Mouse (Mus musculus): ENCODE results near the gene Zxdc. TPM values are rescaled to one million over a fixed set of nuclear protein-coding genes. Genes with fewer than 3 reads are reported as not detected.

Zxdc gene
- polyA plus RNA-seq, 1 experiment from 2014 or later: 14.1 TPM

- Histone ChIP-seq H3K27ac (replicated peaks) (no peak overlapping the region), H3K27me3 (no peaks in the 10 kb centered on the region; the same call in 1 of the 2 replicates), H3K9ac (replicated peaks) (no peak overlapping the region), H3K4me1 (no peaks in the 10 kb centered on the region), H3K4me2 (replicated peaks) (no peak overlapping the region), H3K4me3 (no peak overlapping the region), H3K36me3 (no peaks in the 10 kb centered on the region), H3K9me3 (no peaks in the 10 kb centered on the region)
- ATAC-seq (ENCODE audit: low FRiP score, low read depth): no peak
- 80% methylated on average over 4 of the region's 4 CpGs for WGBS
Observed at GRCm38 (mm10) chr6:90348500-90348899, 20.8 kb upstream of the Zxdc start.

GRCm38 (mm10) chr6:90350011-90350410, 19.3 kb upstream of the Zxdc start:
- H3K9ac ChIP-seq (replicated peaks): no peak overlapping the region
- no peak overlapping the region for H3K27ac ChIP-seq (replicated peaks)
- no peaks in the 10 kb centered on the region for H3K9me3 ChIP-seq
- no peaks in the 10 kb centered on the region for H3K36me3 ChIP-seq
- no peak overlapping the region for H3K4me2 ChIP-seq (replicated peaks)
- H3K4me1 ChIP-seq: no peaks in the 10 kb centered on the region
- ATAC-seq (ENCODE audit: low FRiP score, low read depth): no peak
- no peak overlapping the region for H3K4me3 ChIP-seq
- WGBS: 63% methylated on average over 2 of the region's 2 CpGs
- H3K27me3 ChIP-seq: no peaks in the 10 kb centered on the region

DNA sequence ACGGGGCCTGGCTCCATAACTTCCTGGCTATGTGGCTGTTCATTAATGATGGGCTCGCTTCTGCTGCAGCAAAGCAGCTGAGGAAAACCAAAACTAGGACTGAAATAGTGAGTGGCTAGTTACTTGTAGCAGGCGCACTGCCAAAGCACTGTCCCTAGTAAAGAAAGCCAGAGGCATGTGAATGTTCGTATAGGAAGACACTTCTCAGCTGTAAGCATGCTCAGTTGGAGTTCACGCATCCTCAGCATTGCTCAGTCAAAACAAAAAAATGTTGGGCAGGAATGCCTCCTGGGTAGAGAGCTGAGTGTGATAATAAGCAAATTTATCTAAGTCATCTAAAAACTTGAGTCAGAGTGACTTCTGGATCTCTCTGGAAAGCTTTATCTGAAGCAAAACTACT, 11.2 kb upstream of the Zxdc start:
- WGBS: 78% methylated on average over 5 of the region's 5 CpGs
- H3K4me1 ChIP-seq: peaks cover 7% of the 10 kb centered on the region; the same call in 1 of the 2 replicates
- H3K9me3 ChIP-seq: no peaks in the 10 kb centered on the region
- no peak for ATAC-seq (ENCODE audit: low FRiP score, low read depth)
- no peaks in the 10 kb centered on the region for H3K36me3 ChIP-seq
- no peaks in the 10 kb centered on the region for H3K27me3 ChIP-seq
- H3K4me3 ChIP-seq: no peak overlapping the region
- H3K27ac ChIP-seq (replicated peaks): no peak overlapping the region
- no peak overlapping the region for H3K9ac ChIP-seq (replicated peaks)
- no peak overlapping the region for H3K4me2 ChIP-seq (replicated peaks)

DNA sequence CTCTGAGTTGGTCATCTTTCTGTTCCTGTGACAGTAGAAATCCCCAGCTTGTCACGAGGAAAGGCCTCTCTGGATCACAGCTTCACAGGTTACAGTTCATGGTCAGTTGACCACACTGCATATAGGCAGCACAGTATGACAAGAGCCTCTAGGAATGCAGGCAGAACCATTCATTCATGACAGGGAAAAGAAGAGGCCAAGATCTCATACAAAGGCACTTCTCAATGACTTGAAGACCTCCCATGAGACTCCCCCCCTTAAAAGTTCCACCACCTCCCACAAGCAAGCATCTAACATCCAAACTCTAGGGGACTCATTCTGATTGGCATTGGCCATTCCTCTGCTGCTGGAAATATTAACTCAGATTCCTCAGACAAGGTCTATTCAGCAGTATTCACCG, 9.8 kb upstream of the Zxdc start:
- no peaks in the 10 kb centered on the region for H3K36me3 ChIP-seq
- WGBS: 63% methylated on average over 2 of the region's 2 CpGs
- no peak for ATAC-seq (ENCODE audit: low FRiP score, low read depth)

GRCm38 (mm10) chr6:90360024-90360781, 9.1 kb upstream of the Zxdc start:
- Histone ChIP-seq H3K4me3 (no peak overlapping the region), H3K27me3 (no peaks in the 10 kb centered on the region), H3K4me2 (replicated peaks) (no peak overlapping the region), H3K9me3 (no peaks in the 10 kb centered on the region), H3K27ac (replicated peaks) (no peak overlapping the region), H3K9ac (replicated peaks) (no peak overlapping the region), H3K36me3 (no peaks in the 10 kb centered on the region), H3K4me1 (peaks cover 7% of the 10 kb centered on the region; the same call in 1 of the 2 replicates)
- ATAC-seq (ENCODE audit: low FRiP score, low read depth): peak; percentile 23; the same call in 1 of the 2 replicates
- 74% methylated on average over 7 of the region's 7 CpGs for WGBS

More for the DNA sequence above, 9.8 kb upstream of the Zxdc start:
- H3K9ac ChIP-seq (replicated peaks): no peak overlapping the region
- no peak overlapping the region for H3K27ac ChIP-seq (replicated peaks)
- H3K4me2 ChIP-seq (replicated peaks): no peak overlapping the region
- no peaks in the 10 kb centered on the region for H3K27me3 ChIP-seq
- peaks cover 7% of the 10 kb centered on the region; the same call in 1 of the 2 replicates for H3K4me1 ChIP-seq
- H3K9me3 ChIP-seq: no peaks in the 10 kb centered on the region
- no peak overlapping the region for H3K4me3 ChIP-seq

- no peak overlapping the region for H3K27ac ChIP-seq (replicated peaks)
- no peak overlapping the region for H3K4me3 ChIP-seq
- no peak for ATAC-seq (ENCODE audit: low FRiP score, low read depth)
- H3K4me1 ChIP-seq: peaks cover 7% of the 10 kb centered on the region; the same call in 1 of the 2 replicates
- H3K9ac ChIP-seq (replicated peaks): no peak overlapping the region
- no peak overlapping the region for H3K4me2 ChIP-seq (replicated peaks)
- no peaks in the 10 kb centered on the region for H3K27me3 ChIP-seq
- no peaks in the 10 kb centered on the region for H3K36me3 ChIP-seq
- no peaks in the 10 kb centered on the region for H3K9me3 ChIP-seq
- 89% methylated on average over 6 of the region's 6 CpGs for WGBS
Observed at GRCm38 (mm10) chr6:90360922-90361614, 8.2 kb upstream of the Zxdc start.

DNA sequence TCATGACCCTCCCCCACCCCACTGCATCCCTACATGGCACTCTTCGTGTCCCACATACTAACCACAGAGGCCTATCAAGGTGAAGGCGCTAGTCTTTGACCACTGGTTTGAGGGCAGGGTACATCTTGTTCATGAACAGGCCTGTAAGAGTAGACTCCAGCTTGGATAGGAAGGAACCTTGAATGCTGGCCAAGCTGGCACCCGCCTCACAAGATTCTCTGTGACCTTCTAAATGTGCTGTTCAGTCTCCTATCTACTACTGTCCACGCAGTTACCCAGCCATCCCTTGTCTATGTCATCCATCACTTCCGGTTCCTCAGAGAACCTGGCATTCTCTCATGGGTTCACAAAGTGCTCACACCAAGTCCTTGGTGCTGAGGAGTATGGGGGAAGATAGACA, 6.0 kb upstream of the Zxdc start:
- Histone ChIP-seq H3K9me3 (no peaks in the 10 kb centered on the region), H3K27me3 (no peaks in the 10 kb centered on the region), H3K27ac (replicated peaks) (no peak overlapping the region), H3K9ac (replicated peaks) (no peak overlapping the region), H3K4me1 (peaks cover 7% of the 10 kb centered on the region; the same call in 1 of the 2 replicates), H3K4me2 (replicated peaks) (no peak overlapping the region), H3K4me3 (no peak overlapping the region), H3K36me3 (no peaks in the 10 kb centered on the region)
- 78% methylated on average over 5 of the region's 5 CpGs for WGBS
- ATAC-seq (ENCODE audit: low FRiP score, low read depth): no peak

- Histone ChIP-seq H3K27ac (replicated peaks) (peak overlapping the region; percentile 87), H3K4me3 (peak overlapping the region; percentile 98), H3K36me3 (peaks cover 25% of the 10 kb centered on the region), H3K4me2 (replicated peaks) (peak overlapping the region; percentile 98), H3K27me3 (no peaks in the 10 kb centered on the region), H3K9ac (replicated peaks) (peak overlapping the region; percentile 93), H3K4me1 (peaks cover 24% of the 10 kb centered on the region), H3K9me3 (no peaks in the 10 kb centered on the region)
- ATAC-seq (ENCODE audit: low FRiP score, low read depth): peak; percentile 82
- under 1% methylated on average over 98 of the region's 98 CpGs for WGBS
Observed at GRCm38 (mm10) chr6:90369725-90370553, 647 bp downstream of the Zxdc start.

- H3K36me3 ChIP-seq: peaks cover 63% of the 10 kb centered on the region
- ATAC-seq (ENCODE audit: low FRiP score, low read depth): no peak
- no peaks in the 10 kb centered on the region for H3K27me3 ChIP-seq
- H3K27ac ChIP-seq (replicated peaks): no peak overlapping the region
- H3K9ac ChIP-seq (replicated peaks): no peak overlapping the region
- 94% methylated on average over 4 of the region's 4 CpGs for WGBS
- peaks cover 22% of the 10 kb centered on the region for H3K4me1 ChIP-seq
- no peak overlapping the region for H3K4me2 ChIP-seq (replicated peaks)
- H3K4me3 ChIP-seq: no peak overlapping the region
- no peaks in the 10 kb centered on the region for H3K9me3 ChIP-seq
Observed at GRCm38 (mm10) chr6:90374647-90375046, 5.4 kb downstream of the Zxdc start.

DNA sequence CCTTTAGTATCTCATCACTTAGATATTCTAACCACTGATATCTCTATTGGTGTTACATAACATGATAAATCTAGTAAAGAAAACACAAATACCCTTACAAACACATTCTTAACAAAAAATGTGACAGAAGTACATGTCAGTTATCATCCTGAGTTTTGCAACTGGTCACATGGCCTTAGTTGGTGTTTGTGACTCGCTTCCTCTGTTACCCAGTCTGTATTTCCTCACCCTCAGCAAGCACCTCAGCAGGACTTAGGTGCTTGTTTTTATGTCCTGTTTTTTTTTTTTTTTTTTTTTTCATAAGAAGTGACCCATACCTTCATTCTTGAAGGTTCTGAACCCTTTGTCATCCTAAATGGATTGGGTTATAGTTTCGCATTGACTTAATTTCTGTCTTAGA, 8.4 kb downstream of the Zxdc start:
- H3K9ac ChIP-seq (replicated peaks): no peak overlapping the region
- H3K9me3 ChIP-seq: no peaks in the 10 kb centered on the region
- H3K36me3 ChIP-seq: peaks cover 88% of the 10 kb centered on the region
- H3K4me1 ChIP-seq: no peaks in the 10 kb centered on the region
- H3K4me2 ChIP-seq (replicated peaks): no peak overlapping the region
- H3K4me3 ChIP-seq: no peak overlapping the region
- no peak overlapping the region for H3K27ac ChIP-seq (replicated peaks)
- WGBS: 92% methylated on average over 2 of the region's 2 CpGs
- no peaks in the 10 kb centered on the region for H3K27me3 ChIP-seq
- ATAC-seq (ENCODE audit: low FRiP score, low read depth): no peak

GRCm38 (mm10) chr6:90381465-90381864, 12.2 kb downstream of the Zxdc start:
- 98% methylated on average over 2 of the region's 2 CpGs for WGBS
- H3K36me3 ChIP-seq: peaks cover 86% of the 10 kb centered on the region

GRCm38 (mm10) chr6:90390629-90391028, 21.3 kb downstream of the Zxdc start:
- no peaks in the 10 kb centered on the region for H3K27me3 ChIP-seq

More at GRCm38 (mm10) chr6:90381465-90381864, 12.2 kb downstream of the Zxdc start:
- H3K27me3 ChIP-seq: no peaks in the 10 kb centered on the region
- no peaks in the 10 kb centered on the region for H3K9me3 ChIP-seq
- ATAC-seq (ENCODE audit: low FRiP score, low read depth): no peak
- H3K27ac ChIP-seq (replicated peaks): no peak overlapping the region
- H3K4me2 ChIP-seq (replicated peaks): no peak overlapping the region
- H3K9ac ChIP-seq (replicated peaks): no peak overlapping the region
- no peak overlapping the region for H3K4me3 ChIP-seq
- H3K4me1 ChIP-seq: no peaks in the 10 kb centered on the region

More at GRCm38 (mm10) chr6:90390629-90391028, 21.3 kb downstream of the Zxdc start:
- Histone ChIP-seq H3K4me3 (no peak overlapping the region), H3K9me3 (no peaks in the 10 kb centered on the region), H3K9ac (replicated peaks) (no peak overlapping the region), H3K4me1 (no peaks in the 10 kb centered on the region), H3K36me3 (peaks cover 54% of the 10 kb centered on the region), H3K4me2 (replicated peaks) (no peak overlapping the region), H3K27ac (replicated peaks) (no peak overlapping the region)
- WGBS: 86% methylated on average over 4 of the region's 4 CpGs
- no peak for ATAC-seq (ENCODE audit: low FRiP score, low read depth)
